Mouse (Mus musculus): ENCODE measurements at regions not wholly inside any gene's neighbourhood (a gene's known extent, or its start where the extent isn't known, plus 50 kb on each side); places are given as distances from the start of the nearest gene placed in this dataset.

GRCm38 (mm10) chr2:137969156-137969555 is 287.2 kb upstream of the Btbd3 start:
- DNase-seq = no peak

- DNase-seq = no peak
These were observed 289.8 kb upstream of the Btbd3 start for GRCm38 (mm10) chr2:137966460-137967076.

GRCm38 (mm10) chr2:137954830-137955229 is 301.5 kb upstream of the Btbd3 start:
- DNase-seq = no peak

- no peak for DNase-seq
These were observed 303.2 kb upstream of the Btbd3 start for GRCm38 (mm10) chr2:137953144-137953543.

- DNase-seq = no peak
These were observed 304.4 kb upstream of the Btbd3 start for GRCm38 (mm10) chr2:137951942-137952341.

- DNase-seq = no peak
These were observed 305.4 kb upstream of the Btbd3 start for GRCm38 (mm10) chr2:137950931-137951330.

- DNase-seq = peak; percentile 40
These were observed 313.6 kb upstream of the Btbd3 start for GRCm38 (mm10) chr2:137942753-137943152.

GRCm38 (mm10) chr2:137939591-137939990 is 316.8 kb upstream of the Btbd3 start:
- no peak for DNase-seq

GRCm38 (mm10) chr2:137938831-137939480 is 317.4 kb upstream of the Btbd3 start:
- peak; percentile 3 for DNase-seq

- DNase-seq = no peak
These were observed 319.8 kb upstream of the Btbd3 start for GRCm38 (mm10) chr2:137936613-137937012.

GRCm38 (mm10) chr2:137932931-137933330 is 323.4 kb upstream of the Btbd3 start:
- no peak for DNase-seq

GRCm38 (mm10) chr2:137932488-137932887 is 323.9 kb upstream of the Btbd3 start:
- DNase-seq = no peak

- no peak for DNase-seq
These were observed 330.9 kb upstream of the Btbd3 start for GRCm38 (mm10) chr2:137925488-137925887.

- DNase-seq = no peak
These were observed 331.8 kb upstream of the Btbd3 start for GRCm38 (mm10) chr2:137924576-137924975.

- DNase-seq = no peak
These were observed 357.9 kb upstream of the Btbd3 start for GRCm38 (mm10) chr2:137898425-137898824.

GRCm38 (mm10) chr2:137880211-137881031 is 375.9 kb upstream of the Btbd3 start:
- no peak for DNase-seq

GRCm38 (mm10) chr2:137869676-137870075 is 386.7 kb upstream of the Btbd3 start:
- DNase-seq = no peak

GRCm38 (mm10) chr2:137854494-137854893 is 401.9 kb upstream of the Btbd3 start:
- DNase-seq = no peak

GRCm38 (mm10) chr2:137853399-137854259 is 402.7 kb upstream of the Btbd3 start:
- no peak for DNase-seq

- no peak for DNase-seq
These were observed 408.5 kb upstream of the Btbd3 start for GRCm38 (mm10) chr2:137847901-137848300.

- no peak for DNase-seq
These were observed 428.5 kb upstream of the Btbd3 start for GRCm38 (mm10) chr2:137827814-137828374.

- DNase-seq = no peak
These were observed 434.9 kb upstream of the Btbd3 start for GRCm38 (mm10) chr2:137821344-137821916.
